Mouse (Mus musculus): ENCODE data around the gene Itgb5. TPM values are rescaled to one million over a fixed set of nuclear protein-coding genes. Genes with fewer than 3 reads are reported as not detected.
A peak's percentile ranks its signal among the peaks of the same experiment; 100 is the strongest.

The Itgb5 gene
- polyA plus RNA-seq, 1 experiment from 2014 or later: 49.8 TPM

DNA sequence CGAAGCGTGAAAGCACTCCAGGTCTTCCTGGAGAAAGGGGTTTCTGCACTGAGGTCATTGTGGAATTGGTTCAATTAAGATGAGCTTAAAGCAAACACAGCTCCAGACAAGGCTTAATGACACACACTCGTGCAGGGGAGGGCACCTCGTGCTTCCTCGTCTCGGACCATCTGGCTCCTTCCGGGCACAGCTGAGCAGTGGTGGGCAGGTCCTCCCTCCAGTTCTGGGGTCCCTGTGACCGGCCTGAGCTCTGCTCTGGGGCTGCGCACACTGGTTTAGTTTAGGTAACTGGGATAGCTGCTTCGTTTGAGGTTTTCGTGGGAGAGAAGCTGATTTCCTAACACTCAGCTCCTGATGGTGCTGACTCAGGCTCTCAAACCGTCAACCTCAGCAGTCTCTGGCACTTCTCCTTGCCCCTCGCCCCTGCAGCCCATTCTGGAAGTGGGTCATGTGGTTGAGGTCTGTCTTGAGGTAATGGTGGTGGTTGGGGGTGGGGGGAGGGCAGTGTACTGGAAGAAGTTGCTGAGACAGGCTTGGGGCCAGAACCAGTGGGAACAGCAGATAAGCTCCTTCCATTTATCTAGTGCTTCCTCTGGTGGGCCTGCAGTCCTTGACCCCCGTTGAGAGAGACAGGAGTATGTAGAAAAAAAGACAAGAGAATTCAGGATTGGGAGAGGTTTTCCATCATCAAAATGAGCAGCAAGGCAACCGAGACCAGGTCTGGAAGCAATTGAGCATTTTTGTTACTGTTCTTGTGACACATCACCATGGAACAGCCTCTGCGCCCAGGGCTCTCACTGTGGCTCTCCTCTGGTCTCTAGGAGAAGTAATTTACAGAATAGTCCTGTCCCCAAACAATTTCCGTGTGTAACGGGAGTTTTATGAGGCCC is 92.9 kb downstream of the Itgb5 start:
- H3K36me3 ChIP-seq: peaks cover 8% of the 10 kb centered on the region; the same call in 1 of the 2 replicates
- no peaks in the 10 kb centered on the region for H3K27me3 ChIP-seq
- H3K27ac ChIP-seq: peak overlapping the region; percentile 57
- H3K4me1 ChIP-seq: peaks cover 35% of the 10 kb centered on the region
- H3K4me2 ChIP-seq: no peak overlapping the region
- no peak overlapping the region for H3K9ac ChIP-seq
- no peak overlapping the region for H3K4me3 ChIP-seq
- no peaks in the 10 kb centered on the region for H3K9me3 ChIP-seq
- 36% methylated on average over 18 of the region's 18 CpGs for WGBS
- ATAC-seq (ENCODE audit: borderline replicate concordance, extremely low read depth, low FRiP score, low TSS enrichment): 0 out of 2 replicates have a peak, but pooled peaks have one; percentile 13

GRCm38 (mm10) chr16:33923001-33923316 is 93.5 kb downstream of the Itgb5 start:
- H3K9ac ChIP-seq: no peak overlapping the region
- peaks cover 35% of the 10 kb centered on the region for H3K4me1 ChIP-seq
- peaks cover 8% of the 10 kb centered on the region; the same call in 1 of the 2 replicates for H3K36me3 ChIP-seq
- ATAC-seq (ENCODE audit: borderline replicate concordance, extremely low read depth, low FRiP score, low TSS enrichment): no peak
- H3K4me3 ChIP-seq: no peak overlapping the region
- H3K9me3 ChIP-seq: no peaks in the 10 kb centered on the region
- no peaks in the 10 kb centered on the region for H3K27me3 ChIP-seq
- 0 out of 2 replicates have a peak overlapping the region, but pooled peaks have one; percentile 5 for H3K27ac ChIP-seq
- no peak overlapping the region for H3K4me2 ChIP-seq
- 55% methylated on average over 5 of the region's 5 CpGs for WGBS

DNA sequence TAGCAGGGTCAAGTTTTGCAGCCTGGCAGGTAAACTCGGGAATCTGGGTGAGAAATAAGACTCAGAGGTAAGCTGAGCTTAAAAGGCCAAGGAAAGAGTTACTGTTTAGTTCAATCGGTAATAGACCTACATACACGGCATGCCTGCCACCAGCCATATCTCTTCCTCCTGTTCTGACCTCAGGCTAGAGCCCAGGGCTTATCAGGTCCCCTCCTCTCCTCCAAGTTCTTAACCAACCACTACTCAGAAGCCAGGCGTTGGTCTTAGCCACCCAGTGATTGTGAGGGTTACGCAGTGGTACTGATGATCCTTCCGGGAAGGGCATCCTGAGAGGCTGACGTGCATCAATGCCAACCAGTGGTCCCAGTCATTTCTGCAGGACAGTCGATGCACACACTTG is 94.3 kb downstream of the Itgb5 start:
- Histone ChIP-seq H3K4me2 (no peak overlapping the region), H3K27ac (no peak overlapping the region), H3K9me3 (no peaks in the 10 kb centered on the region), H3K27me3 (no peaks in the 10 kb centered on the region), H3K4me1 (peaks cover 35% of the 10 kb centered on the region), H3K4me3 (no peak overlapping the region), H3K36me3 (peaks cover 8% of the 10 kb centered on the region; the same call in 1 of the 2 replicates), H3K9ac (no peak overlapping the region)
- 84% methylated on average over 8 of the region's 8 CpGs for WGBS
- no peak for ATAC-seq (ENCODE audit: borderline replicate concordance, extremely low read depth, low FRiP score, low TSS enrichment)

DNA sequence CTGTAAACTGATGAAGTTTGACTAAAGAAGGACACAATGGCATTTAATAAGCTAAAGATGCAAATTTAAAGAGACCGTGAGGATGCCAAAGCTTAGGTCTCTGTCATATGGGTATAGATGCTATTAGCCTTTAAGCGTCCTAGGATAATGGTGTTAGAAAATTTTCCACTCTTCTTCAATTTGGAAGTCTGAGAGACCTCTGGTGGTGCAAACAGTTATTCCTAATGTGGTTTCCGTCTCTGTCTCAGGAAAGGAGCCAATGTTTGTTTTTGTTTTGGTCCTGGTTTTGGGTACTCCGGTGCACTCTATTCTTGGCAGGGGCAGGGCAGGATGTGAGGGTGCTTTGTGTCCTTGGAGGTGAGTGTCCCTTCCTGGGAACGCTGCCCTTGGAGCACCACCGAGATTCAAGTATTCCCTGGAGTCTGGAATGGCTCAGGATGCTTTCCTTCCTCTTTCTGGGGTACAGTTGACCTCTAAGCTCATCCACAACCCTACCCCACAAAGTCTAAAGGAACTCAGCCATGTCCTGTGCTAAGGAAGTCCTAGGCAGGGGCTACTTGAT is 97.9 kb downstream of the Itgb5 start:
- no peak overlapping the region for H3K27ac ChIP-seq
- 56% methylated on average over 6 of the region's 6 CpGs for WGBS

GRCm38 (mm10) chr16:33928788-33929462 is 99.5 kb downstream of the Itgb5 start:
- WGBS: 32% methylated on average over 9 of the region's 9 CpGs
- Histone ChIP-seq H3K27me3 (no peaks in the 10 kb centered on the region), H3K4me3 (no peak overlapping the region), H3K9me3 (no peaks in the 10 kb centered on the region), H3K4me2 (no peak overlapping the region), H3K36me3 (no peaks in the 10 kb centered on the region), H3K27ac (no peak overlapping the region; the same call in 1 of the 2 replicates), H3K9ac (no peak overlapping the region), H3K4me1 (peaks cover 34% of the 10 kb centered on the region)
- ATAC-seq (ENCODE audit: borderline replicate concordance, extremely low read depth, low FRiP score, low TSS enrichment): peak; percentile 47; the same call in 1 of the 2 replicates

More for the DNA sequence above, 97.9 kb downstream of the Itgb5 start:
- Histone ChIP-seq H3K9me3 (no peaks in the 10 kb centered on the region), H3K4me1 (peaks cover 29% of the 10 kb centered on the region), H3K36me3 (no peaks in the 10 kb centered on the region), H3K9ac (no peak overlapping the region), H3K4me2 (no peak overlapping the region), H3K4me3 (no peak overlapping the region), H3K27me3 (no peaks in the 10 kb centered on the region)
- ATAC-seq (ENCODE audit: borderline replicate concordance, extremely low read depth, low FRiP score, low TSS enrichment): no peak

- Histone ChIP-seq H3K4me2 (no peak overlapping the region), H3K36me3 (no peaks in the 10 kb centered on the region), H3K9ac (no peak overlapping the region), H3K27ac (0 out of 2 replicates have a peak overlapping the region, but pooled peaks have one; percentile 13), H3K9me3 (no peaks in the 10 kb centered on the region), H3K27me3 (no peaks in the 10 kb centered on the region), H3K4me3 (no peak overlapping the region), H3K4me1 (peaks cover 46% of the 10 kb centered on the region)
- 75% methylated on average over 6 of the region's 6 CpGs for WGBS
- no peak for ATAC-seq (ENCODE audit: borderline replicate concordance, extremely low read depth, low FRiP score, low TSS enrichment)
Observed at GRCm38 (mm10) chr16:33930785-33931184, 101.3 kb downstream of the Itgb5 start.

- no peaks in the 10 kb centered on the region for H3K36me3 ChIP-seq
- H3K4me1 ChIP-seq: peaks cover 55% of the 10 kb centered on the region
- H3K9me3 ChIP-seq: no peaks in the 10 kb centered on the region
- H3K4me3 ChIP-seq: no peak overlapping the region
- ATAC-seq (ENCODE audit: borderline replicate concordance, extremely low read depth, low FRiP score, low TSS enrichment): no peak
- H3K27ac ChIP-seq: no peak overlapping the region
- no peak overlapping the region for H3K4me2 ChIP-seq
- H3K9ac ChIP-seq: no peak overlapping the region
- WGBS: 25% methylated on average over 2 of the region's 2 CpGs
- peaks cover 2% of the 10 kb centered on the region; the same call in 1 of the 2 replicates for H3K27me3 ChIP-seq
Observed at GRCm38 (mm10) chr16:33931682-33932081, 102.2 kb downstream of the Itgb5 start.

DNA sequence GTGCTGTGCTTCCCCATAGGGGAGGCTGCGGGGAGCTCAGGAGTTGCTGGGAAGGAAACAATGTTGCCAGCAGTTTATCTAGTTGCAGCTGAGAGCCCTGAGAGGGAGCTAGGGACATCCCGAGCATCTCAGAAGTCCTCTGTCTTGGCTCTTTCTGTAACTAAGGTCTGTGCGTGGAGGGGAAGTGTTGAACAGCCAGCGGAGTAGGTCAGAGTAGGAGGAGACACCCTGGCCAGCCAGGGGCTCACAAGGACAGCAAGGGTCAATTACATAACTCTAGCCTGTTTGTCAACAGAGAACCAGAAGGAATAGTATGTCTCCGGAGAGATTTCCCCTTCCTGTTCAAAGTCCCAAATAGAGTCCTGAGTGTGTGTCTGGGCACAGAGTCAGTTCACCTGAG is 102.7 kb downstream of the Itgb5 start:
- Histone ChIP-seq H3K27ac (no peak overlapping the region), H3K27me3 (peaks cover 6% of the 10 kb centered on the region; the same call in 1 of the 2 replicates), H3K4me3 (no peak overlapping the region), H3K4me2 (no peak overlapping the region), H3K4me1 (peaks cover 60% of the 10 kb centered on the region), H3K9ac (no peak overlapping the region), H3K9me3 (no peaks in the 10 kb centered on the region), H3K36me3 (no peaks in the 10 kb centered on the region)
- WGBS: 44% methylated on average over 5 of the region's 5 CpGs
- ATAC-seq (ENCODE audit: borderline replicate concordance, extremely low read depth, low FRiP score, low TSS enrichment): no peak

GRCm38 (mm10) chr16:33933411-33933810 is 103.9 kb downstream of the Itgb5 start:
- Histone ChIP-seq H3K4me3 (no peak overlapping the region), H3K4me2 (no peak overlapping the region), H3K9ac (no peak overlapping the region), H3K27me3 (peaks cover 11% of the 10 kb centered on the region; the same call in 1 of the 2 replicates), H3K4me1 (peaks cover 64% of the 10 kb centered on the region), H3K27ac (no peak overlapping the region), H3K9me3 (no peaks in the 10 kb centered on the region), H3K36me3 (no peaks in the 10 kb centered on the region)
- ATAC-seq (ENCODE audit: borderline replicate concordance, extremely low read depth, low FRiP score, low TSS enrichment): no peak
- 86% methylated on average over 11 of the region's 11 CpGs for WGBS

DNA sequence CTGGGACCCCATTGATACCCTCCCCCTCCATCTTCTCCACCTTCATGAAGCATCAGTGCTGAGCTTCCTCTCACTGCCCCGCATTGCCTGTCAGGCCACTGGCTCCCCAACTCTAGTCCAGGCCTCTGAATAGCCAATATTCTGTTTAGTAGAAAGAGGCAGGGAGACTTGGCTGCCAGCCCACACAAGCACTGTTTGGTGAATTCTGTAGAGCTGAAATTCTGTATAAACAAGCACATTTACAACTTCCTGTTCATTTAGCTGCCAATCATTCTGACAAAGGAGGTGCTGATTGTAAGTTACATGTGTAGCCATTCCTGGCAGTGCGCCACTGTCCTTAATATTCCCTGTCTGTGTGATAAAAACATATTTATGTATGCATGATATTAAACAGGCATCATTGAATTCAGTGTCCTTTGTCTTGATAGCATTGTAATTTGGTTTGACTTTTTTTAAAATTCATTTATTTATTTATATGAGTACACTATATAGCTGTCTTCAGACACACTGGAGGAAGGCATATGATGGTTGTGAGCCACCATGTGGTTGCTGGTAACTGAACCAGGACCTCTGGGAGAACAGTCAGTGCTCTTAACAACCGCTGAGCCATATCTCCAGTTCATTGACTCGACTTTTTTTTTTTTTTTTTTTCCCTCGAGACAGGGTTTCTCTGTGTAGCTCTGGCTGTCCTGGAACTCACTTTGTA is 105.4 kb downstream of the Itgb5 start:
- ATAC-seq (ENCODE audit: borderline replicate concordance, extremely low read depth, low FRiP score, low TSS enrichment): peak; percentile 60; the same call in 1 of the 2 replicates
- peaks cover 15% of the 10 kb centered on the region; the same call in 1 of the 2 replicates for H3K27me3 ChIP-seq
- H3K9ac ChIP-seq: no peak overlapping the region
- H3K36me3 ChIP-seq: no peaks in the 10 kb centered on the region
- H3K27ac ChIP-seq: peak overlapping the region; percentile 87
- WGBS: 30% methylated on average over 5 of the region's 5 CpGs
- H3K4me2 ChIP-seq: no peak overlapping the region
- no peaks in the 10 kb centered on the region for H3K9me3 ChIP-seq
- H3K4me3 ChIP-seq: no peak overlapping the region
- peaks cover 71% of the 10 kb centered on the region for H3K4me1 ChIP-seq

GRCm38 (mm10) chr16:33935407-33935785 is 105.9 kb downstream of the Itgb5 start:
- H3K27me3 ChIP-seq: peaks cover 15% of the 10 kb centered on the region; the same call in 1 of the 2 replicates
- peaks cover 77% of the 10 kb centered on the region for H3K4me1 ChIP-seq
- no peak overlapping the region for H3K4me2 ChIP-seq
- 92% methylated on average over 6 of the region's 6 CpGs for WGBS
- H3K4me3 ChIP-seq: no peak overlapping the region
- H3K9me3 ChIP-seq: no peaks in the 10 kb centered on the region
- H3K27ac ChIP-seq: no peak overlapping the region; the same call in 1 of the 2 replicates
- no peak for ATAC-seq (ENCODE audit: borderline replicate concordance, extremely low read depth, low FRiP score, low TSS enrichment)
- no peak overlapping the region for H3K9ac ChIP-seq
- no peaks in the 10 kb centered on the region for H3K36me3 ChIP-seq

Data from lung, embryonic 15.5 days (tissue).